Mouse (Mus musculus) testis, adult 2 months (tissue): ENCODE measurements around the gene Cfap97d1.

Experiments
- CTCF ChIP-seq: fragments of 200-500 bp; IDR thresholded peaks from 2 replicates; pipeline ENCODE4 v1.5.1; 2012; ENCODE audit warnings: low read depth, mild to moderate bottlenecking, inconsistent platforms, low read length, moderate library complexity; ENCODE audit not compliant: control insufficient read depth, insufficient read depth, insufficient replicate concordance
- POLR2A ChIP-seq: fragments of 200-500 bp; IDR thresholded peaks from 2 replicates; pipeline ENCODE4 v1.6.1; 2012; ENCODE audit warnings: low read depth, mild to moderate bottlenecking, inconsistent platforms, low read length, moderate library complexity; ENCODE audit not compliant: control insufficient read depth

DNA sequence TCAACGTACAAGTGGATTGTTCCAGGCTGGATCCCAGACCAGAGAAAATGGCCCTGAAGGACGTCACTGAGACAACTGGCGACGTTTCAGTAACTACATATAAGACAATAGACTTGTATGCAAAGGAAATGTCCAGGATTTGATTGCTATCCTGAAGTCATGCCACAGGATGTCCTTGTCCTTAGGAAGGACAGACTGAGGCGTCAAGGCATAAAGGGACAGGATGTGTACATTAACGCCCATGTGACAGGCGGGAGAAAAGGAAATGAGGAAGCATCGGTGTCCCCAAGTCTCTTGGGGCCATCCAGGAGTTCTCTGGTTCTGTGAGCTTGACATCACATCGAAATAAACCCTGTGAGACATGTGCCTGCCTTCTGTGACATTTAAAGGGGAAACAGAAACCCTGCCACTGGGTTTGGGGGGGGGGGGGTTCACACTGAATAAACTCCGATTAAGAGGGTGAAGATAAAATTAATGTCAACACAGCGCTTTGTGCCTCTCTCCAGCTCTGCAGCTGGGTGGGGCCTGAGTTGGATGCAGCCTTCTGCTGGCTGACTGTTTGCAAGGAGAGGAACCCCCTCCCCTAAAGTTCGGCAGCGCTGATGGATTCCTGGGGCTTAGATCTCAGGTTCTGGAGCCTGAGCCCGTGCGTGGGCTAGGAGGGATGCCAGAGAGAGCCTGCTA lies 25.0 kb downstream of the Cfap97d1 start:
- no peak for TF ChIP-seq POLR2A
- no peak for TF ChIP-seq CTCF
